Mouse (Mus musculus): ENCODE results near the gene Crip1. TPM values are rescaled to one million over a fixed set of nuclear protein-coding genes. Genes with fewer than 3 reads are reported as not detected.
A peak's percentile ranks its signal among the peaks of the same experiment; 100 is the strongest.

Crip1 gene
- total and polyA plus RNA-seq, 2 experiments from 2014 or later = 15.4 to 35.8 TPM

DNA sequence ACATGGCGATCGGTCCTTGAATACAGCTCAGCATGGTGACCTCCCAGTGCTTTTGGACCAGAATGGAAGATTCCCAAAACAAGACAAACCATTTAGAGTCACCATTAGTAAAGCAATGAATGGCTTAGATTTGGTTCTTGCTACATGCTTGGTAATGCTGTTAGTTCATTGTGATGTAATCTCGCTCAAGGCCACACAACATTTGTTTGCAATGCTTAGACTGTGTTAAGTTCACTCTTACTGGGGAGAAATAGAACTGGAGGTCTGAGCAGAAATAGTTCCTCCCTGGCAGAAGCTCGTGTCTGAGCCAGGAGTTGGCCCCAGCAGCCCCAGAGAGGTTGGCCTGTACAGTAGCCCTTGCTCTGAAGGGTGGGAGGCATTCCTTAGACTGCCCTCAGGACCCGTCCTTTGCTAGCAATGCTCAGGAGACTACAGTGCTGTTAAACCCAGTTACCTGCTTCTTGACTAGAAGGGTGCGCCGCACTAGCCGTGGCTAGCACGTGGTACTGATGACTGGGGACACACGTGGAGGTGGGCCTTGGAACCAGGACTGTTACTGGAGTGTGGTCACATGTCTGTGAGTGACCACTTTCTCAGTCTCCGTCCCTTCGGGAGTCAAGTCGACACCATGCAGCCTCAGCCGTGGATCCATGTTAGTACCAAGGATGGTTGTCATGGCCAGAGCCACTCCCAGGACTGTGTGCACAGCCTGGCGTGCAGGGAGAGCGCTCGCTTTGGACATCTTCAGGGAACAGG lies 37.4 kb upstream of the Crip1 start:
- Histone ChIP-seq H3K9ac (replicated peaks; ENCODE audit: low read length) (no peak overlapping the region), H3K4me3 (ENCODE audit: low read length) (no peak overlapping the region), H3K27ac (no peak overlapping the region), H3K4me1 (ENCODE audit: insufficient read depth, low read length) (peaks cover 3% of the 10 kb centered on the region; the same call in 1 of the 2 replicates), H3K36me3 (ENCODE audit: insufficient read depth, low read length) (peaks cover 10% of the 10 kb centered on the region; the same call in 1 of the 2 replicates), H3K27me3 (ENCODE audit: insufficient read depth, low read length) (no peaks in the 10 kb centered on the region), H3K4me2 (ENCODE audit: low read depth, low read length) (no peak overlapping the region), H3K9me3 (ENCODE audit: low read length) (no peaks in the 10 kb centered on the region)
- DNase-seq (ENCODE audit: low spot score) = no peak
- WGBS = 83% methylated on average over 17 of the region's 17 CpGs
- 0 out of 2 replicates have a peak, but pooled peaks have one; percentile 10 for ATAC-seq
- no peak for TF ChIP-seq CTCF (IDR thresholded peaks at IDR 0.05; ENCODE audit: low read depth)

DNA sequence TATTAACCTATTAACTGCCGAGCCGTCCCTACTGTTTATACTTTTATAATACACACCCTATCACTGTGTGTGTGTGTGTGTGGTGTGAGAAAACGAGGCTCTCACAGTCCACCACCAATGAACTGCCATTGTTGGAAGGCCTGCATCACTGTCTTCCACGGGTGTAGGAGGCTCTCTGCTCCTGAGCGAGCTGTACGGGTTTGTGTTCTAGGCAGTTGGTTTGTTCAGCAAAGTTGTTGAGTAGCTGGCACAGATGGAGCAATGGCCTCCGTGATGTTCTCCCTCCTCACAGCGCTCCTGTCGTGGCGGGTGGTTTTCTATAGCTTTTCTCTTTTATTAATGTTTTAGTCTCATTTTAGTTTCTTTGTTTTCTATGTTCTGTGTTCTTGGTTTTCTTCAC lies 36.3 kb upstream of the Crip1 start:
- TF ChIP-seq CTCF (IDR thresholded peaks at IDR 0.05; ENCODE audit: low read depth) = no peak
- no peaks in the 10 kb centered on the region for H3K9me3 ChIP-seq (ENCODE audit: low read length)
- H3K36me3 ChIP-seq (ENCODE audit: insufficient read depth, low read length) = peaks cover 16% of the 10 kb centered on the region; the same call in 1 of the 2 replicates
- peaks cover 3% of the 10 kb centered on the region; the same call in 1 of the 2 replicates for H3K4me1 ChIP-seq (ENCODE audit: insufficient read depth, low read length)
- WGBS = 76% methylated on average over 10 of the region's 10 CpGs
- DNase-seq (ENCODE audit: low spot score) (no peak), ATAC-seq (no peak)
- no peaks in the 10 kb centered on the region for H3K27me3 ChIP-seq (ENCODE audit: insufficient read depth, low read length)
- no peak overlapping the region for H3K27ac ChIP-seq
- no peak overlapping the region for H3K4me2 ChIP-seq (ENCODE audit: low read depth, low read length)
- no peak overlapping the region for H3K4me3 ChIP-seq (ENCODE audit: low read length)
- no peak overlapping the region for H3K9ac ChIP-seq (replicated peaks; ENCODE audit: low read length)

DNA sequence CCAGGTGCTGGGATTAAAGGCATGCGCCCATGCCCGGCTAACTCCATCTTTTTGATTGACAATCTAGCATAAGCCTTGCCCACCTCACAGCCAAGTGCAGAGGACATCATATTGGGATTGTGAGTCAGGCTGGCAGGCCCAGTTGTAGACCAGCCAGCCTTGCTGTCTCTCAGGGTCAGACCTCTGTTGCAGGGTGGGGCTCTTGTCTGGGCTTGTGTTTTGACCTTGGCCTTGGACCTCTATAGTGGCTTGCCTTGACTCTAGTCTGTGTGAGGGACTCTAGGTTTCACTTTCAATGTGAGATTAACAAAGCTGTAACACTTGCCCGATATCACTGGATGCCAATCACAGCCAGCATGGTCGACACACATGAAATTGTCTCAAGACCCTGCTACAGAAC lies 32.0 kb upstream of the Crip1 start:
- no peak for TF ChIP-seq CTCF (IDR thresholded peaks at IDR 0.05; ENCODE audit: low read depth)
- Histone ChIP-seq H3K4me3 (ENCODE audit: low read length) (no peak overlapping the region), H3K9ac (replicated peaks; ENCODE audit: low read length) (no peak overlapping the region), H3K9me3 (ENCODE audit: low read length) (no peaks in the 10 kb centered on the region), H3K4me1 (ENCODE audit: insufficient read depth, low read length) (0 out of 2 replicates have a peak, but pooled peaks cover 3% of the 10 kb centered on the region), H3K4me2 (ENCODE audit: low read depth, low read length) (no peak overlapping the region), H3K27me3 (ENCODE audit: insufficient read depth, low read length) (no peaks in the 10 kb centered on the region), H3K27ac (no peak overlapping the region), H3K36me3 (ENCODE audit: insufficient read depth, low read length) (peaks cover 43% of the 10 kb centered on the region)
- ATAC-seq (no peak), DNase-seq (ENCODE audit: low spot score) (no peak)
- WGBS = 89% methylated on average over 4 of the region's 4 CpGs

DNA sequence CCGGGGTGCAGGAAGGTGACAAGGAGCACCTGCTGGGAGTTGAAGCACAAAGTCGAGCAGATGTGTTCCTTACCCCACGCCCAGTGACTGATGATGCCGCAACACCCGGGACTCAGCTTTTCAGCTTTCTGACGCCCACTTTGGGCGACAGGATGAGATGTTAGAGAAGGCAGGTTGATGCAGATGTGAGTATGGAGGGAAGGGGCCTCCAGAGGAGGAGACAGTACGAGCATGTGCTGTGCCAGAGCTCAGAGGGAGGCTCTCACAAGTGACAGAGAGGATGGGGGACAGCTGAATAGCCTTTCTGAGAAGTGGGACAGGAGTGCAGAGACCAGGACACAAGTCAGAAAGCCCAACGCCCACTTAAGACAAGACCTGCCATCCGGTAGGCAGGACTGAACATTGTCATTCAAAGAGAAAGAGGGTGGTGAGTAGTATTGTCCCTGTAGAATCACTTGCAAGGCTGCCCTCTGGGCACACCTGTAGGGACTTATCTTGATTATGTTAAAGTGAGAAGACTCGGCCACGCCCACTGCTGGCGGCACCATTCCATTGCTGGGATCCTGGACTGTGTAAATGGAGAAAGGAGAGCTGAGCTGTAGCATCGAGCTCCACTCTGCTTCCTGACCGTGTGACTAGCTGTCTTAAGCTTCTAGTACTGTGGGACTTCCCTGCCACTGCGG lies 31.1 kb upstream of the Crip1 start:
- TF ChIP-seq CTCF (IDR thresholded peaks at IDR 0.05; ENCODE audit: low read depth) = no peak
- Histone ChIP-seq H3K9ac (replicated peaks; ENCODE audit: low read length) (no peak overlapping the region), H3K27ac (no peak overlapping the region), H3K36me3 (ENCODE audit: insufficient read depth, low read length) (peaks cover 44% of the 10 kb centered on the region), H3K4me1 (ENCODE audit: insufficient read depth, low read length) (0 out of 2 replicates have a peak, but pooled peaks cover 3% of the 10 kb centered on the region), H3K4me3 (ENCODE audit: low read length) (no peak overlapping the region), H3K4me2 (ENCODE audit: low read depth, low read length) (no peak overlapping the region), H3K27me3 (ENCODE audit: insufficient read depth, low read length) (no peaks in the 10 kb centered on the region), H3K9me3 (ENCODE audit: low read length) (no peaks in the 10 kb centered on the region)
- no peak for DNase-seq (ENCODE audit: low spot score)
- no peak for ATAC-seq
- WGBS = 89% methylated on average over 16 of the region's 16 CpGs

DNA sequence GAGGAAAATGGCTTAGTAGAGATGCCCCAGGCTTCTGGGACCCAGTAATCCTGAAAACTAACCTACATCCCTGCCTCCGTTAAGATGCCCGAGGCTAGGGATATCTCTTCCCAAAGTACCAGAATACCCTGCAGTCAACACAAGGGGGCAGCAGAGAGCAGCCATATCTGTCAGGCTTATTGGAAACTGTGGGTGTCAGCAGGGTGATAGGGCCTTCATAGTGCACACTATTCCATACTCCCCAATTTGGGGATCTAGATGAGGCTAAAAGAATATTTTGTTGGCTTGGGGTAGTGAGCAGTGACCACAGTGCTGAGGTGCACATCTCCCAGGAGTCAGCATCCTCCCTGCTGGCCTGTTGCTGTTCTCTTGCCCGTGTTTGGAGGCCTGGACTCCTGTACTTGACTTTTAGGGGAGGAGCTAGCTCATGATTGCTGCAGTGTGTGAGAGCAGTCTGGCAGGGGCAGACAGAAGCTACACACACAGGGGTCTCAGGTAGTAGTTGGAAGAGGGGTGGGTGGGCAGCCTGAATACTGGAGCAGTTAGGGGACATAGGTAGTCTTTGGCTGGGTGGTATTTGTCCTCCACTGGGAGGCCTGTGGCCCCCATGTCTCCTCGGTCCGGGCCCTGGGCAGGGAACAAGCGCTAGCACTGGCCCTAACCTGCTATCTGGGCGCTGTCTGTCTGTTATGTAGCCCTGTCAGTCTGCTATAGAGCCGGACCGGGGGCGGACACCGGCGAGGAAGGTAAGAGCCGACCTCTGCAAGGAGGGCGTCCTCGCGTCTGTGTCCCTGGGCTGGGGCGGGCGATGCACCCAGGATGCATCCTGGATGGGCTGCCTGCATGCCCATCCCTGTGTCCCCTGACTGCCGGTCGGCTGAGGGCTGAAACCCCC lies 26.4 kb upstream of the Crip1 start:
- TF ChIP-seq CTCF (IDR thresholded peaks at IDR 0.05; ENCODE audit: low read depth) = peak; percentile 98
- Histone ChIP-seq H3K4me3 (ENCODE audit: low read length) (no peak overlapping the region), H3K9me3 (ENCODE audit: low read length) (no peaks in the 10 kb centered on the region), H3K27ac (no peak overlapping the region), H3K4me1 (ENCODE audit: insufficient read depth, low read length) (no peaks in the 10 kb centered on the region), H3K27me3 (ENCODE audit: insufficient read depth, low read length) (no peaks in the 10 kb centered on the region), H3K4me2 (ENCODE audit: low read depth, low read length) (no peak overlapping the region), H3K36me3 (ENCODE audit: insufficient read depth, low read length) (peaks cover 73% of the 10 kb centered on the region), H3K9ac (replicated peaks; ENCODE audit: low read length) (no peak overlapping the region)
- ATAC-seq = peak; percentile 75
- DNase-seq (ENCODE audit: low spot score) = peak; percentile 91
- WGBS = 86% methylated on average over 20 of the region's 20 CpGs

DNA sequence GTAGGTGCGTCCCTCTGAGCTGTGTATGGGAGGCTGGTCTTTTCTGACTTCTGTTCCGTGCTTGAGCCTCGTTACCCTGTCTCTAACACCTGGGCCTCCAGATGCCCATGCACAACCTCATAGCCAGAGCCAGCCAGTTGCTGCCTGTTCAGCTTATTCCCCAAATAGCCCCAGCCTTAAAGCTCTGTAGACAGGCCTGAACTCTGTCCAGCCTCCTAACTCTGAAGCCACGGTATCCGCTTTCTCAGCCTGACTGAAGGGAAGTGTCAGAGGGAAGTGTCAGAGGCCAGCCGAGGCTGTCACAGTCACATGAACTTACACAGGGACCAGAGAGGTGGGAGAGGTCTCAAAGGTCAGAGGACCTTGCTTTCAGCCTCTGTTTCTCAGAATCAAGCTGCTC lies 21.4 kb upstream of the Crip1 start:
- DNase-seq (ENCODE audit: low spot score) (no peak), ATAC-seq (no peak)
- H3K9ac ChIP-seq (replicated peaks; ENCODE audit: low read length) = no peak overlapping the region
- peaks cover 92% of the 10 kb centered on the region for H3K36me3 ChIP-seq (ENCODE audit: insufficient read depth, low read length)
- H3K4me3 ChIP-seq (ENCODE audit: low read length) = no peak overlapping the region
- H3K27me3 ChIP-seq (ENCODE audit: insufficient read depth, low read length) = no peaks in the 10 kb centered on the region
- H3K27ac ChIP-seq = no peak overlapping the region
- no peaks in the 10 kb centered on the region for H3K4me1 ChIP-seq (ENCODE audit: insufficient read depth, low read length)
- H3K9me3 ChIP-seq (ENCODE audit: low read length) = no peaks in the 10 kb centered on the region
- H3K4me2 ChIP-seq (ENCODE audit: low read depth, low read length) = no peak overlapping the region
- WGBS = 92% methylated on average over 6 of the region's 6 CpGs
- no peak for TF ChIP-seq CTCF (IDR thresholded peaks at IDR 0.05; ENCODE audit: low read depth)

Data from hindbrain, postnatal 0 days (tissue).